Mouse (Mus musculus) forelimb bud, embryonic 11.5 days (tissue): ENCODE data around the gene Tec.

Experiments
- DNase-seq: peaks from one replicate; pipeline ENCODE4 v3.0.0-alpha.2; 2012; ENCODE audit warnings: low read depth, low spot score

Tec gene

GRCm38 (mm10) chr5:72891534-72891933, 23.3 kb upstream of the Tec start:
- DNase-seq: peak; percentile 63

GRCm38 (mm10) chr5:72888260-72888659, 20.0 kb upstream of the Tec start:
- peak; percentile 66 for DNase-seq

GRCm38 (mm10) chr5:72886458-72887222, 18.4 kb upstream of the Tec start:
- DNase-seq: peak; percentile 80

GRCm38 (mm10) chr5:72883706-72884105, 15.4 kb upstream of the Tec start:
- DNase-seq: no peak

- DNase-seq: no peak
These were observed 14.1 kb upstream of the Tec start for GRCm38 (mm10) chr5:72882412-72882765.

- DNase-seq: no peak
These were observed 13.6 kb upstream of the Tec start for GRCm38 (mm10) chr5:72881748-72882411.

GRCm38 (mm10) chr5:72879736-72880135, 11.5 kb upstream of the Tec start:
- no peak for DNase-seq

- no peak for DNase-seq
These were observed 2.8 kb upstream of the Tec start for GRCm38 (mm10) chr5:72871114-72871513.

- DNase-seq: no peak
These were observed 1.7 kb upstream of the Tec start for GRCm38 (mm10) chr5:72869779-72870608.

GRCm38 (mm10) chr5:72867036-72867672, 1.1 kb downstream of the Tec start:
- no peak for DNase-seq

- DNase-seq: no peak
These were observed 1.9 kb downstream of the Tec start for GRCm38 (mm10) chr5:72866260-72866905.

- no peak for DNase-seq
These were observed 3.6 kb downstream of the Tec start for GRCm38 (mm10) chr5:72864654-72865178.

GRCm38 (mm10) chr5:72863166-72863565, 5.1 kb downstream of the Tec start:
- no peak for DNase-seq

GRCm38 (mm10) chr5:72861726-72862385, 6.4 kb downstream of the Tec start:
- DNase-seq: no peak

GRCm38 (mm10) chr5:72860899-72861298, 7.4 kb downstream of the Tec start:
- no peak for DNase-seq

GRCm38 (mm10) chr5:72858306-72858705, 10.0 kb downstream of the Tec start:
- DNase-seq: no peak

GRCm38 (mm10) chr5:72857756-72858155, 10.5 kb downstream of the Tec start:
- DNase-seq: no peak

- no peak for DNase-seq
These were observed 11.9 kb downstream of the Tec start for GRCm38 (mm10) chr5:72856255-72856878.

- no peak for DNase-seq
These were observed 12.6 kb downstream of the Tec start for GRCm38 (mm10) chr5:72855685-72856124.
